Mouse (Mus musculus) G1E (cell line): ENCODE data around the gene Slc15a1.
A peak's percentile ranks its signal among the peaks of the same experiment; 100 is the strongest.

Experiments used
- CTCF ChIP-seq: IDR thresholded peaks from 2 replicates; pipeline ENCODE4 v1.5.1; 2012; ENCODE audit warnings: low read depth, low read length, inconsistent platforms, mixed read lengths
- TAL1 ChIP-seq: conservative IDR thresholded peaks from 2 replicates; pipeline ENCODE4 v1.6.1; 2012; ENCODE audit warnings: low read depth, low read length, inconsistent platforms, mixed read lengths

DNA sequence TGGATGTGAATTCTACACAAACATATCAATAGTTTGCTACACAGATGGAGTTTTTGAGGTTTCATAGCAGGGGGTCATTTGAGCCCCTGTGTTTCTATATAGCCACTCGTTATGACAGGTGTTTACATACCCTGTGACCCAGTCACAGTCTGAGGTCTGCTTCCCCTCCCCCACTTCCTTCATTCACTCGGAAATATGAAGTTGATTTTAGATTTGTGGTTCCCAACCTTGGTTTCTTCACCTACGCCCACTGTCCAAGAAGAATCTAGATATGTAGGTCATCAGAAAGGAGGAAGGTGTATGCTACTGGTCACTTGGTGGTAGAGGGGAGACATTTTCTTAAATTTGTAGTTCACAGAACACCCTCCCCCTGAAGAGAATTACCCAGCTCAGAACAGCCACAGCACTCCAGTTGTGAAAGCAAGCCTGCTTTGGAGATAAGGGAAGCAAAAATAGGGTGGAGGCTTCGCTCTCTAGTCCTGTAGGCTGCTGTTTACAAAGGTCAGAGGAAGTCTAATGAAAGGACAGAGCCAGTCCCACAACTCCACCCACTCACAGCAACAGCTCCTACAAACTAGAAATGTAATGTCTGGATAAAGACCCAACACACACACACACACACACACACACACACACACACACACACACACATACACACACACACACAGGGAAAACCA is 82.2 kb downstream of the Slc15a1 start:
- TF ChIP-seq CTCF (no peak), TAL1 (peak; percentile 18; the same call in 1 of the 2 replicates)
